Mouse (Mus musculus) right cerebral cortex, postnatal 4 days (tissue): ENCODE measurements around the gene Myo18a.

ENCODE experiments used
- DNase-seq: peaks from one replicate; pipeline ENCODE4 v3.0.0-alpha.2; 2022

Myo18a gene

GRCm38 (mm10) chr11:77903761-77904160 lies 140.7 kb downstream of the Myo18a start:
- no peak for DNase-seq

DNA sequence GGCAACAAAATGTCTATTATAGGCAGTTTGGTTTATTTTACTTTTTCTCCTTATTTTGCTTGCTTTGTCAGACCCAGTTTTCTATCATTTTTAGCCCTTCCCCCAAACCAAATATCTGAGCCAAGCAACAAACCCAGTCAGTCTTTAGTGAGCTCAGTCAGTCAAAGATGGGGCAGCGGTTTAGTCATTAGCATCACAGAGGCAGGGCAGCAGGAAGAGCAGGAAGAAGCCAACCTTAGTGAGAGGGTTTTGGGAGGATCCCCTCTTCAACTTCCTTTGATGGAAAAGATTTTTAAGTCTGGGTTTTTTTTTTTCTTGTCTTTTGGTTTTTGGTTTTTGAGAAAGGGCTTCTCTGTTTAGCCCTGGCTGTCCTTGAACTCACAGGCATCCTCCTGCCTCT lies 141.7 kb downstream of the Myo18a start:
- no peak for DNase-seq

GRCm38 (mm10) chr11:77906097-77906687 lies 143.1 kb downstream of the Myo18a start:
- DNase-seq = peak; percentile 45

DNA sequence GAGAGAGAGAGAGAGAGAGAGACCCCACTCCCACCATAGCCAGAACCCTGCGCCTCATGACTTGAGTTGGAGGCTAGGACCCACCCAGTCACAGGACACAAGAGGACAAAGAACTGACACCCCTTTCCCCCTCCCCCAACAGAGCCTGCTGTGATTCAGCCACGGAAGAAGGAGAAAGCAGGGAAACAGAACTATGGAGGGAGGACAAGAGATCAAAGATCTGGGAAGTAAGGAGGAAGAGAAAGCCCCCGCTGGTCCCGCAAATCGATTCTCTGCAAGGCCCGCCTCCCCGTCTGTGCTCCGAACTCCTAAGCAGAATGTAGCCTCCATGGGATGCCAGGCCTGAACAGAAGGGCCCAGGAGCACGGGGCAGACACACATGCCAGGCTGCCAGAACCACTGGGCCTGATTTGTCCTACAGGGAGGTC lies 143.7 kb downstream of the Myo18a start:
- peak; percentile 39 for DNase-seq

- no peak for DNase-seq
Measured at GRCm38 (mm10) chr11:77908468-77908867, 145.4 kb downstream of the Myo18a start.

DNA sequence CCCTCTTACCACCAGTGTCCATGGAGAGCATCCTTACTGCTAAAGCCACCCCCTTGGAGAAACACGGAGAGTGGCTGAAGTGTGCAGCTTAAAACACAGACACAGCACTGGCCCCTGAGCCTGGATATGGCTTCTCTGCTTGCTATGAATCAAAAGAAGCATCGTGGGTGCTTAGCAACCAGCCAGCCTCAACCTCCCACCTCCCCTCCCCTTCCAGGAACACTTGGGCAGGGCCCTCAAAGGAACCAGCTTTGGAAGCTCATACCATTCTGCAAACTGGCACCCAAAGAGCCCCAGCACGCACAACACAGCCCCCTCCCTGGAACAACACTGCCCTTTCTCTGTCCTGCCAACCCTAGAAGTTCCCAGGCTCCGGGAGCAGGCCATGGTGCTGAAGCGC lies 146.3 kb downstream of the Myo18a start:
- no peak for DNase-seq

DNA sequence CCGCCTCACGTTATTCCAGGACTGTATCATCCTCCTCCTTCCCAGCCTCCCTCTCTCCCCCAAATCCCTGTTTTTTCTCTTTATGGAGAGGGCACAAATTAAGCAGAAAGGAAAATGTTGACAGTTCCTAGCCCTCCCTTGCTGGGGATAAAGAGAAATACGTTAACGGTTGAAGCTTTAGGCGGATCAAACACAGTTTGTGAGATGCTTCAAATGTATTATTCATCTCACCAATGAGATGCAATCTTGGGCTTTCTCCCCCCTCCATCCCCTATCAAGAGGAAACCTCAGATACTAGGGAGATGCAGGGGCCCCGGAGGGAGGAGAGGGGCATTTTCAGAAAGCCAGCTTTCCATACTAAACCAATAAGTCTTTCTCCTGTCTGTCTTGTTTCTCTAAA lies 146.7 kb downstream of the Myo18a start:
- no peak for DNase-seq

- no peak for DNase-seq
Measured at GRCm38 (mm10) chr11:77913505-77913904, 150.5 kb downstream of the Myo18a start.

- no peak for DNase-seq
Measured at GRCm38 (mm10) chr11:77914598-77915260, 151.7 kb downstream of the Myo18a start.
